Mouse (Mus musculus) megakaryocyte progenitor cell, adult 5-6 weeks (primary cell): ENCODE measurements around the gene Grm5. TPM values are rescaled to one million over a fixed set of nuclear protein-coding genes. Genes with fewer than 3 reads are reported as not detected.
A peak's percentile ranks its signal among the peaks of the same experiment; 100 is the strongest.

Experiments used
- ATAC-seq: replicated peaks from 2 replicates; pipeline ENCODE4 v1.8.0; 2016; ENCODE audit warnings: mild to moderate bottlenecking, moderate TSS enrichment, inconsistent platforms; ENCODE audit not compliant: poor library complexity
- total RNA-seq, 2 experiments: library from RNA; stranded (forward) in 1 of 2; stranded (reverse) in 1 of 2; fragments of 157-497, 149-512 nt in 1 of 2; fragments of 200-1000 nt in 1 of 2; gene quantifications; 2 replicates each; pipeline versions ENCODE4 v1.2.3 to v1.2.4; 2015 to 2017

Grm5 gene
- total RNA-seq (2015): not detected in 2 replicates
- total RNA-seq (2017): not detected in 2 replicates

GRCm38 (mm10) chr7:87583868-87584267, at the start of gene Grm5:
Grm5 (plus strand) TSS chr7:87584168.
- ATAC-seq: no peak

- ATAC-seq: no peak
These were observed 44.9 kb upstream of the Grm5 start for GRCm38 (mm10) chr7:87539031-87539430.

GRCm38 (mm10) chr7:87565300-87565699, 18.7 kb upstream of the Grm5 start:
- ATAC-seq: no peak

- ATAC-seq: peak; percentile 83
These were observed 17.5 kb upstream of the Grm5 start for GRCm38 (mm10) chr7:87566476-87566875.

DNA sequence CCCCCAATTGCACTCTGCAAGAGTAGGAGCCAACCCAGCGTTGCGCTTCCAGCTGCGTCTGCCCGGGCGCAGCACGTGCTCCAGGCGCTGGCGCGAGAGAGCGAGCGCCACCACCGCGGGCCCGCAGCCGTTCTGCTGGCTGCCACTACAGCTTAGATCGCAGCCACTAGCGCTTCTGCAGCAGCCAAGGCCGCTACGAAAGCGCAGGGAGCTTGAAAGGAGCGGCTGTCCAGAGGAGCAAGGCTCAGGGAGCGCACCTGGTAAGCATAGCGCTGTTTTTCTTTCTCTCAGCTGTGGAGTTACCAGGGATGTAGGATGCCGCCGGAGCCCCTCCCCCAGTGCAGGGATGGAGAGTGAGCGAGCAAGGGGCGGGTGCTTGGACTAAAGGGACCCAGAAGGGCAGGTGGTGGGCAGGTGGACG, 323 bp downstream of the Grm5 start:
- ATAC-seq: no peak

DNA sequence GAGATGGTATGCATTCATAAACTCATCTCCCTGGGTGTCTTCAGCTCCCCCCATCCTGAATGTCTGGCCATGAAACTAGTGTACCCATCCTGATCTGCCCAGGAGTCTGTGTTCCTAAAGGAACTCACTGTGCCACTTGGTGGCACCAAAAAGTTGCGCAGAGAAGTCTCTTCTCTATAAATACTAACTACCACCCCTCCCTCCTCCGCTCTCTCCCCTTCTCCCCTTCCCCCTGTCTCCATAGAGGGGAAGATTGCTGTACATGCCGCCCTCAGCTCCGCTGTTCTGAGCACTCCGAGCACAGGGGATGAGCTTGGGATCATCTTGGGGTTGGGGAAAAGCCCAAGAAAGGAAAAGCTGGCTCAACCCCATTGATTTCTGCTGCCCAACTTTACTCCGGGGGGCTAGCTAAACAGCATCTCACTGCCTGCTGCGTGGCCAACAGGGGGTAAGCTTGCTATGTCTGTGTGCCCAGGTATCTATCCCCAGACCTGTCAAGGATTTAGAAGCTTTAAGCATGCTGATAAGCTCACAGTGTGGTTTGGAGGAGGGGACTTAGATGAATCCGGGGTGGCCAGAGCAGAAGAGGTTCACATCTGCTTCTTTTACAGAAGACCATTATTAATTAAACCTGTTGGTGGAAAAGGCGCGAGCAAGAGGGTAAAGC, 2.4 kb downstream of the Grm5 start:
- no peak for ATAC-seq

- no peak for ATAC-seq
These were observed 4.0 kb downstream of the Grm5 start for GRCm38 (mm10) chr7:87587976-87588375.

DNA sequence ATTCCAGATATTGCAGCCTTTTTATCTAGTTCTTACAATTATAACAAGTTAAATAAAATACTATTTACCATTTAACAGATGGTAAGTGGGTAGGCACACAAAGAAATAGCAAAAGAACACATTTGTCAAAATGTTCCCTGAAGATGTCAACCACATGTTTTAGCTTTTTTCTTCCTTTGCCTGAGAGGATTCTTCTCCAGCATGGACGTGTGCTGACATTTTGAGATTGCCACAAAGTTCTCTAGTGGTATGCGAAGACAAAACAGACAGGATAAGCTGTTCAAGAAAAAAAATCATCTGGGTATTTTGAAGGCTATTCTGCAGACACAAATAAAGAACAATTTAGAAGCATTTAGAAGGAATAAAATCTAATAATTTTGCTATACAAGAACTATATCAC, 42.3 kb downstream of the Grm5 start:
- no peak for ATAC-seq

DNA sequence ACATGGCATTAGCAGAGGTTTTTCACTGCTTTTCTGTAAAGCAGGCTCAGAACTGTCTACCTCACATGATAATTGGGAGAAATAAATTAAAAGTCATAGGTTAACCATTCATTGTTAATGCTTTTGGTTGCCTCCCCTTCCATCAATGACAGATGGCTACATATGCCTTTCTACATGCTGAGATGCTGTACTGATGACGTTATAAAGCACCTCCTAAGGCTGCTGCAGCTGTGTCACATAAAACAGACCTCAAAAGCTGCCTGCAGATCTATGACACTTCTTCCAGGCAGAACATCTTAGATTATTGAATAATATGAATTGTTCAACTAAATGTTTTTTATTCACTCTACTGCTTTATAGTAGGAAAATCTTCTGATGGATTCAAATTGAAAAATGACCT, 51.6 kb downstream of the Grm5 start:
- no peak for ATAC-seq

DNA sequence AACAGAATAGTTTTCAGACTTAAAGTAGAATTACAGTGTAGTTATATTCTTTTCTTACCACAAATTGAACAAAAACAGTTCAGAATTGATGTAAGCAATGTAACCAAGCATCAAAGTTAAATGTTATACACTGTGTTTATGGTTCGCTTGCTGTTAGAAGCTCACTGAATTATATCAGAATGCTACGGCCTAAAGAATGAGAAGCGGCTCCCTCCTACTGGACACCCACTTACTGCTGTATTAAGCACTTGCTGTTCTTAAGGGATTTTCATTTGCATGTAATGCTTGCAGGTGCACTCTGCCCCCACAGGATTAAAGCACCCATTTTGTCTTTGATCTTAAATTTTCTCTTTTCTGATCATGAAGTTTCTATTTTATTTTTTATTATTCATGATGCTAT, 66.6 kb downstream of the Grm5 start:
- no peak for ATAC-seq

GRCm38 (mm10) chr7:87661794-87662193, 77.8 kb downstream of the Grm5 start:
- ATAC-seq: no peak

DNA sequence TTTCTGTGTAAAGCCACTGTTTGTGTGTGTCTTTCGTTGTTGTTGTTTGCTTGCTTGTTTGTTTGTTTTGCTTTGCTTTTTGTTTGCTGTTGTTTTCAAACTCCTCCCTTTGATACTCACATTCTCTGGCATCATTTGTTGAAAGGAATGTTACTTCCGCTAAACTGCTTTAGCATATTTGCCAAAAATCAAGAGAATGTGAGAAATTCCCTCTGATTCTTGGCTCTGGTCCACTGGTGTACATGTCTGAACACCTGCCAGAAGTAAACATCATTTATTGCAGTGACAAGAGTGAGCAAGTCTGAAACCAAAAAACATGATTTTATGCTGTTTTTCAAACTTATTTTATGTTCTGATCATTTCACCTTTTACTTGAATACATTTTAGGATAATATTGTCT, 80.1 kb downstream of the Grm5 start:
- ATAC-seq: no peak

GRCm38 (mm10) chr7:87716393-87716792, 132.4 kb downstream of the Grm5 start:
- no peak for ATAC-seq

GRCm38 (mm10) chr7:87718631-87719030, 134.7 kb downstream of the Grm5 start:
- ATAC-seq: no peak

- no peak for ATAC-seq
These were observed 150.5 kb downstream of the Grm5 start for GRCm38 (mm10) chr7:87734511-87734910.

GRCm38 (mm10) chr7:87761945-87762344, 178.0 kb downstream of the Grm5 start:
- ATAC-seq: no peak

- ATAC-seq: no peak
These were observed 178.4 kb downstream of the Grm5 start for GRCm38 (mm10) chr7:87762376-87762775.

DNA sequence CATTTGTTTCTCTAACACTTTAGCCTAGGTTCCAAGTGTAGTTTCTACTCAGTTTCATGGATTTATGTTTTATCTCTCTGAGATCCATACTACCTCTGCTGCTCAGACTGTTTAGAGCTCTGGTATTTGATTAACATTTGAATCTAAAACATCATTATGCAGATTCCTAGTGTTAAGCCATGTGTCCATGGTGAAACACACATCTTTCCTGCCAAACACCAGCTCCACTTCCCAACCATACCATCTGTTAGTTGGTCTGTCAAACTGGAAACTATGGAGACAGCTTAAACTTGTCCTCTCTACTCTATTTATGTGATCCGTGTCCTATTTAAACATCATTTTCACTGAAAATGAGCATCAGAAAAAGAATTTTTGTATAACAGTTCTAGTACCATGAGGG, 203.6 kb downstream of the Grm5 start:
- no peak for ATAC-seq

- no peak for ATAC-seq
These were observed 205.0 kb downstream of the Grm5 start for GRCm38 (mm10) chr7:87788963-87789362.

GRCm38 (mm10) chr7:87793896-87794295, 209.9 kb downstream of the Grm5 start:
- ATAC-seq: no peak

- ATAC-seq: no peak
These were observed 240.9 kb downstream of the Grm5 start for GRCm38 (mm10) chr7:87824898-87825297.

DNA sequence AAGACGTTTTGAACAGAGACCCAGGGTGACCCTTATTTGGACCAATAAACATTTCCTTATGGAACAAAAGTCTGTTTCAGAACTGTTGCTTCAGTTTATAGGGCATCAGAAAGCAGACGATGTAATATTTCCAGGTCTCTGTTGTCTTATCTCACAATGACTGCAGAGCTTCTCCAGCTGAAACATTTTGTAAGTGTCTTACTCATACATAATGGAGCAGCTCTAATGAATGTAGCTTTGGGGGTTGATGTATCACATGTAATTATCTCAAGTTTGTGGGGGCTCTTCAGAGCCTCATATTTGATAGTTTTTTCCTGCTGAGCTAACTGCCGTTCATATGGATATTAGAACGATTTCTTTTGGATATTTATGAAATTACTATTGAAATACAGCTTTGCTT, 250.7 kb downstream of the Grm5 start:
- no peak for ATAC-seq

DNA sequence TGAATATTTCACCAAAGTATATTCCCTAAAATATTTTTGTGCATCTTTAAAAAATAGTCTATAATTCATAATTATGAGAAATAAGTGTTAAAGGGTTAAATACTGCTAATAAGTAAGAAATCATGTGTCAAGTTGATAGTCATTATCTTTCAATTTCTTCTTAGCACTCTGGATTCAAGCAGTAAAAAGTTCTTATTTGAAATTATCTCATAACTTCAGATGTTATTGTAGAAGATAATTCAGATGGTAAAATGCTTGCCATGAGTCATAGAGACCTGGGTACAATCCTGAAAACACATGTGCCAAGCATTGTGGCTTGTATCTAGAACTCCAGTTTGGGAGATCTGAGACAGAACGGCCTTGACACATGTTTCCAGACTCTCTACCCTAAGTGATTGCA, 254.6 kb downstream of the Grm5 start:
- ATAC-seq: no peak
